30 mouse cellular contexts compared by ENCODE assay signal in the genomic region with DNA sequence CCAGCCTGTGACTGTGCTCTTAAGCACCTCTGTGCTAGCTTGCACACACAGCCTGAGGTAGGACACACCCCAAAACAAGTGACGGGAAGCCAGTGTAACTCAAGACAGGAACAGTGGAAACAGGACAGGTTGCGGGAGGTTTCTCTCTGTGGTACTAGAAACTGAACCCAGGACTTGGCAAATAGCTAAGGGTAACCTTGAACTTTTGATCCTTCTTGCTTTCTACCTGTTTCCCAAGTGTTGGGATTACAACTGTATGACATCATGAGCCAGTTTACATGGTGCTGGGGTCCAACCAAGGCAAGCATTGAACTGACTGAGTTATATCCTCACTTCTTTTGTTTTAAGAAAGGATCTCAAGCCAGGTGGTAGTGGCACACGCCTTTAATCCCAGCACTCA. TPM values are rescaled to one million over a fixed set of nuclear protein-coding genes. Genes with fewer than 3 reads are reported as not detected.
DNase-seq lines count a peak whose midpoint lies in the region; ATAC-seq and TF ChIP-seq lines count a peak whose summit lies in the region.
"Had no signal": no experiment of that assay in that cellular context is flagged by ENCODE, and none has a peak within 500 bp of the region (broad histone marks: within the 10 kb centered on the region; RNA-seq: fewer than 3 reads in every experiment).

No protein-coding gene starts in this region.

- H3K9ac ChIP-seq in liver, postnatal 0 days (replicated peaks), result no peak overlapping the region
- H3K9ac ChIP-seq in liver, embryonic 12.5 days, result no peak overlapping the region
- H3K9ac ChIP-seq: embryonic facial prominence, embryonic 13.5 days; embryonic facial prominence, embryonic 15.5 days; forebrain, embryonic 12.5 days had no signal

- DNase-seq in layer of hippocampus, adult 2 months (ENCODE audit: low spot score in 2 of 2), result no peak
- no peak for DNase-seq in layer of hippocampus, adult 18-20 months (ENCODE audit: low spot score in 2 of 2)
- DNase-seq in liver, postnatal 0 days, result no peak
- DNase-seq in R1 (ENCODE audit: low read depth, low spot score), result peak; percentile 57
- DNase-seq: adrenal gland, adult 2 months; adrenal gland, postnatal 10 days; adrenal gland, postnatal 25 days; B cell, adult 2 months; cerebellum, adult 11 months; cerebellum, adult 18-20 months; cerebellum, adult 8-10 months; cerebellum, adult 9-11 months; cerebellum, postnatal 14 days; cerebellum, postnatal 36 days; embryo, embryonic 11 days had no signal

- no peaks in the 10 kb centered on the region for H3K4me1 ChIP-seq in liver, postnatal 0 days (ENCODE audit: insufficient read depth)
- 0 out of 2 replicates have a peak, but pooled peaks cover 5% of the 10 kb centered on the region for H3K4me1 ChIP-seq in liver, embryonic 12.5 days
- H3K4me1 ChIP-seq: embryonic facial prominence, embryonic 13.5 days; embryonic facial prominence, embryonic 15.5 days; forebrain, embryonic 12.5 days had no signal

- H3K9me3 ChIP-seq in liver, postnatal 0 days (ENCODE audit: low read length), result no peaks in the 10 kb centered on the region
- H3K9me3 ChIP-seq in liver, embryonic 12.5 days (replicated peaks), result no peaks in the 10 kb centered on the region
- H3K9me3 ChIP-seq: embryonic facial prominence, embryonic 13.5 days; embryonic facial prominence, embryonic 15.5 days; forebrain, embryonic 10.5 days; forebrain, embryonic 12.5 days; G1E had no signal

- 93% methylated on average over 3 of the region's 3 CpGs for WGBS in liver, postnatal 0 days (ENCODE audit: insufficient replicate concordance)
- 86% methylated on average over 3 of the region's 3 CpGs for WGBS in liver, embryonic 12.5 days (ENCODE audit: insufficient replicate concordance)

- no peak for TF ChIP-seq EP300 in liver, postnatal 0 days (IDR thresholded peaks at IDR 0.05; ENCODE audit: low read depth)

- no peak overlapping the region for H3K4me2 ChIP-seq in liver, postnatal 0 days (ENCODE audit: low read depth, low read length)
- H3K4me2 ChIP-seq in liver, embryonic 12.5 days, result no peak overlapping the region
- H3K4me2 ChIP-seq: embryonic facial prominence, embryonic 13.5 days; embryonic facial prominence, embryonic 15.5 days; forebrain, embryonic 12.5 days had no signal

- H3K27ac ChIP-seq in layer of hippocampus, adult 2 months, result 0 out of 2 replicates have a peak overlapping the region, but pooled peaks have one; percentile 18
- no peak overlapping the region for H3K27ac ChIP-seq in liver, postnatal 0 days (ENCODE audit: low read depth)
- no peak overlapping the region for H3K27ac ChIP-seq in liver, embryonic 12.5 days
- H3K27ac ChIP-seq: embryonic facial prominence, embryonic 13.5 days; embryonic facial prominence, embryonic 15.5 days; forebrain, embryonic 10.5 days; forebrain, embryonic 12.5 days had no signal

- peak; percentile 8; the same call in 1 of the 2 replicates for ATAC-seq in liver, postnatal 0 days
- no peak for ATAC-seq in liver, embryonic 12.5 days
- ATAC-seq: CD4-positive, CD25-positive, alpha-beta regulatory T cell, adult 4 months; forebrain, embryonic 14.5 days; forebrain, embryonic 16.5 days; Patski had no signal

- H3K36me3 ChIP-seq in liver, postnatal 0 days (replicated peaks; ENCODE audit: insufficient read depth, low read length), result peaks cover 95% of the 10 kb centered on the region
- H3K36me3 ChIP-seq in liver, embryonic 12.5 days, result peaks cover 100% of the 10 kb centered on the region

- TF ChIP-seq CTCF in layer of hippocampus, adult 2 months (conservative IDR thresholded peaks at IDR 0.05), result no peak
- no peak for TF ChIP-seq CTCF in liver, postnatal 0 days (IDR thresholded peaks at IDR 0.05; ENCODE audit: low read depth)

- no peaks in the 10 kb centered on the region for H3K27me3 ChIP-seq in liver, postnatal 0 days (ENCODE audit: insufficient read depth, low read length)
- no peaks in the 10 kb centered on the region for H3K27me3 ChIP-seq in liver, embryonic 12.5 days (replicated peaks)
- H3K27me3 ChIP-seq: CH12.LX; embryonic facial prominence, embryonic 13.5 days; embryonic facial prominence, embryonic 15.5 days; forebrain, embryonic 12.5 days; Patski had no signal

- H3K4me3 ChIP-seq in layer of hippocampus, adult 2 months, result no peak overlapping the region
- no peak overlapping the region for H3K4me3 ChIP-seq in liver, postnatal 0 days (ENCODE audit: low read depth, low read length)
- H3K4me3 ChIP-seq in liver, embryonic 12.5 days, result no peak overlapping the region
- H3K4me3 ChIP-seq: embryonic facial prominence, embryonic 13.5 days; embryonic facial prominence, embryonic 15.5 days; erythroblast, embryonic 14.5 days; forebrain, embryonic 10.5 days; forebrain, embryonic 12.5 days had no signal

RNA-seq across cellular contexts. Expression of a gene that starts 11.0 kb away (rescaled TPM):
- under 1 TPM in 1 of 2 experiments, not detected in 1; 0.38 TPM for total RNA-seq in layer of hippocampus, adult 2 months (2021)
- not detected for total RNA-seq in layer of hippocampus, adult 18-20 months (2021)
- polyA plus RNA-seq in liver, postnatal 0 days (2015; fragmentation: Nextera tagmentation; extraction: Ambion mirVana), result 0.11 and 0.14 TPM in 2 replicates
- not detected in 2 replicates for polyA plus RNA-seq in liver, embryonic 12.5 days (2016; fragmentation: Nextera tagmentation; extraction: Ambion mirVana)
- total RNA-seq: adrenal gland, adult 2 months; adrenal gland, postnatal 10 days; adrenal gland, postnatal 25 days; adrenal gland, postnatal 4 days; common myeloid progenitor, adult 5-6 weeks had no signal
- polyA plus RNA-seq: adrenal gland, adult 2 months; CD4-positive, CD25-positive, alpha-beta regulatory T cell, adult 4 months; embryonic facial prominence, embryonic 11.5 days; embryonic facial prominence, embryonic 13.5 days; embryonic facial prominence, embryonic 15.5 days; erythroblast, embryonic 14.5 days; forebrain, embryonic 10.5 days; forebrain, embryonic 12.5 days; forebrain, embryonic 14.5 days; G1E; Patski had no signal

RNA-seq across cellular contexts. Expression of a gene that starts 11.1 kb away (rescaled TPM):
- not detected for total RNA-seq in layer of hippocampus, adult 2 months (2021)
- not detected for total RNA-seq in layer of hippocampus, adult 18-20 months (2021)
- 0.41 and 0.88 TPM in 2 replicates for polyA plus RNA-seq in liver, postnatal 0 days (2015; fragmentation: Nextera tagmentation; extraction: Ambion mirVana)
- polyA plus RNA-seq in liver, embryonic 12.5 days (2016; fragmentation: Nextera tagmentation; extraction: Ambion mirVana), result not detected in 2 replicates
- total RNA-seq: adrenal gland, adult 2 months; adrenal gland, postnatal 10 days; adrenal gland, postnatal 25 days; adrenal gland, postnatal 4 days; CH12.LX; common myeloid progenitor, adult 5-6 weeks; G1E had no signal
- polyA plus RNA-seq: CD4-positive, CD25-positive, alpha-beta regulatory T cell, adult 4 months; embryonic facial prominence, embryonic 11.5 days; embryonic facial prominence, embryonic 13.5 days; embryonic facial prominence, embryonic 15.5 days; forebrain, embryonic 10.5 days; forebrain, embryonic 12.5 days; forebrain, embryonic 14.5 days; G1E; Patski had no signal

RNA-seq across cellular contexts. Expression of a gene that starts 18.5 kb away (rescaled TPM):
- 10 to 100 TPM; 56.2 to 62.7 TPM for total RNA-seq in layer of hippocampus, adult 2 months (2021)
- total RNA-seq in layer of hippocampus, adult 18-20 months (2021), result 10 to 100 TPM; 63.0 to 63.5 TPM
- 37.4 and 40.7 TPM in 2 replicates for polyA plus RNA-seq in liver, postnatal 0 days (2015; fragmentation: Nextera tagmentation; extraction: Ambion mirVana)
- polyA plus RNA-seq in liver, embryonic 12.5 days (2016; fragmentation: Nextera tagmentation; extraction: Ambion mirVana), result 36.7 and 37.4 TPM in 2 replicates

RNA-seq across cellular contexts. Expression of a gene that starts 33.5 kb away (rescaled TPM):
- 100 to 1,000 TPM in 1 of 2 experiments, 10 to 100 TPM in 1; 94.6 to 103 TPM for total RNA-seq in layer of hippocampus, adult 2 months (2021)
- total RNA-seq in layer of hippocampus, adult 18-20 months (2021), result 10 to 100 TPM; 72.5 to 76.6 TPM
- polyA plus RNA-seq in liver, postnatal 0 days (2015; fragmentation: Nextera tagmentation; extraction: Ambion mirVana), result 42.7 and 46.9 TPM in 2 replicates
- polyA plus RNA-seq in liver, embryonic 12.5 days (2016; fragmentation: Nextera tagmentation; extraction: Ambion mirVana), result 192 and 195 TPM in 2 replicates

RNA-seq across cellular contexts. Expression of a gene that starts 39.2 kb away (rescaled TPM):
- 1 to 10 TPM; 3.9 to 4.0 TPM for total RNA-seq in layer of hippocampus, adult 2 months (2021)
- 1 to 10 TPM; 5.3 to 6.0 TPM for total RNA-seq in layer of hippocampus, adult 18-20 months (2021)
- polyA plus RNA-seq in liver, postnatal 0 days (2015; fragmentation: Nextera tagmentation; extraction: Ambion mirVana), result 0.40 and 0.55 TPM in 2 replicates
- 1.3 and 1.5 TPM in 2 replicates for polyA plus RNA-seq in liver, embryonic 12.5 days (2016; fragmentation: Nextera tagmentation; extraction: Ambion mirVana)
- total RNA-seq: common myeloid progenitor, adult 5-6 weeks had no signal
- polyA plus RNA-seq: adrenal gland, adult 2 months; CD4-positive, CD25-positive, alpha-beta regulatory T cell, adult 4 months; erythroblast, embryonic 14.5 days; G1E had no signal
